Mouse (Mus musculus): Measurements from ENCODE around the gene Mapkapk3. TPM values are rescaled to one million over a fixed set of nuclear protein-coding genes. Genes with fewer than 3 reads are reported as not detected.

The Mapkapk3 gene
- polyA plus RNA-seq, 1 experiment: 7.6 TPM

DNA sequence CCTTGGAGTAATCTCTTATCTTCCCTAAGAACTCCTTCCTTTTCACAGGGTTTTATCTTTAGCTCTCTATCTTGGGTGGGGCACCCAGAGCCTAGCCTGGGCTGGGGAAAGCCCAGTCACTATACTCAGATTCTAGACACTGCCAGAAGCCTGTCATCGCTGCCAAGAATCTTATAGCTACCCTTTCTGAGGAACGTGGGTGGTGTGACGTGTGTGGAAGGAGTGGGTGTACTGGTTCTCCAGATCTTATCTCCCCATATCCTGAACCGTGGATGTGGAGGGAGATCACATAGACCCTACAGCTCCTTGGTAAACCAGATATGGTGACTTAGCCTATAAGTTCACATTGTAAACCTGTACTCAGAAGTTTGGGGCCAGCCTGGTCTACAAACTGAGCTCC lies 5.9 kb upstream of the Mapkapk3 start:
- peak in 1 of 2 experiments; percentile 72 for DNase-seq (ENCODE audit: extremely low spot score in 1 of 2, low spot score in 1 of 2)

DNA sequence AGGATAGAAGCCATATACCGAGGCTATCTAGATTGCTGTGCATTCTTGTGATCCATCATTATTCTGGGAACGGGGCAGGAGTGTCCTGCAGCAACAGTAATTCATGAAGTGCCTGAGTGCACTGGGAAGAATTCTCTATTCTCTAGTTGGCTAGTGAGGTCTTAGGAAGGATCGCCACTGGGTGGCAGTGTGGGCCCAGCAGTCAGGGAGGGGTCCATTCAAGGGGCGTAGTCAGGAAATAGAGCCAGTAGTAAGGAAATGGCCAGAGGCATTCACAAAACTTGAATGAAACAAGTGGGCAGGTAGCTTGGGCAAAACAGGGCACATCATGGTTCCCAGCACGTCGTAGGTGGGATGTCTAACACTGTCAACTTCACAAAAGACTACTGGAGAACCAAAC lies 4.6 kb upstream of the Mapkapk3 start:
- peak in 1 of 2 experiments; percentile 83 for DNase-seq (ENCODE audit: extremely low spot score in 1 of 2, low spot score in 1 of 2)

DNA sequence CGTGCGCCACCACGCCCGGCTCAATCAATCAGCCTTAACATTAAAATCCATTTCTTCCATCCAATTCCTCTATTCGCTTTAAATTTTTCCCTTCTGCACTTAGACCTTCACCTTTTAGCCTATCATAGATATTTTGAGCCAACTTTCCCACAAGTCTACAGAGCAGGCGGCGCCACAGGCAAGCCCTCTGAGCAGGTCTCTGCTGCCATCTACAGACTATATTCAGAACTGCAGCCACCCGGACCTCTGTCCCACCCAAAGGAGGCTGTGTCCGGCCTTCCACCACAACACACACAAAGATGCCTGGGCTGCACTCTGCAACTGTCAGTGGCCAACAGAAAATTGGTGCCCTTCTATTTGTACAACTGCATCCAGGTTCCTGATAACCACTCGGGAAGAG lies 1.2 kb upstream of the Mapkapk3 start:
- peak in 1 of 2 experiments; percentile 92 for DNase-seq (ENCODE audit: extremely low spot score in 1 of 2, low spot score in 1 of 2)

DNA sequence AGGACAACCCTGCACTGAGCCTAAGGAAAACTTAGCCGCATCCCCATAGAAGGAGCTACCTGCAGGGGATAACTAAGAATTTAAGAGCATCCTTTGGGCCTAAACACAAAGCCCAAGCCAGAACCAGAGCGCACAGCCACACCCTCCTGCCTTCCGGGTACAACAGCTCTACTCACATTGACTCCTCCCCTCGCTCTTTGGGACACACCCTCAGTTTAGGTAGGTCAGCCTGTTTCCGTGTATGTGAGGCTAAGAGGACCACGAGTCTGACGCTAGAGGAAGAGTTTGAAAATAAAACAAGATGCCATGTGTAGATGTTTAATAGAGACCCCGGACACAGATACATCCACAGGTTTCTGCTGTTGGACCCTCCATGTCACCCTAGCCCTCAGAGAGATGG lies 966 bp downstream of the Mapkapk3 start:
- no peak for DNase-seq (ENCODE audit: extremely low spot score in 1 of 2, low spot score in 1 of 2)

GRCm38 (mm10) chr9:107288105-107288650 lies 1.5 kb downstream of the Mapkapk3 start:
- DNase-seq (ENCODE audit: extremely low spot score in 1 of 2, low spot score in 1 of 2): no peak

DNA sequence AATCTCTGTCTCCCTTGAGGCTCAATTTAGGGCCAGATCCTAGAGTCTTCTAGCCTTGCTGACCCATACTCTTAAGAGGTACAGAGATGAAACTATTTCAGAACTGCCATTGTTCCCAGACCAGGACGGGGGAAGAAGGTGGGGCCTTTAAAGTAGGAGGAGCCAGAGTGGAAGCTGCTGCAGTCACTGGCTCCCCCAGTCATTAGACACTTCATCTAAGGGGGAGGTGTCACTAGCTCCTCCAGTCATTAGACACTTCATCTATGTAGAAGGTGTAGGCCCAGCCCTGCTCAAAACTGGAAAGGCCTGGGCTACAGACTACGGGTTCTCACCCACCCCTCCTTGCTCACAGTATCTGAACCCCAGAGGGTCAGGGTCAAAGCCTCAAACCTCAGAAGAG lies 2.4 kb downstream of the Mapkapk3 start:
- DNase-seq (ENCODE audit: extremely low spot score in 1 of 2, low spot score in 1 of 2): no peak

- no peak for DNase-seq (ENCODE audit: extremely low spot score in 1 of 2, low spot score in 1 of 2)
These were observed 4.7 kb downstream of the Mapkapk3 start for GRCm38 (mm10) chr9:107285009-107285408.

DNA sequence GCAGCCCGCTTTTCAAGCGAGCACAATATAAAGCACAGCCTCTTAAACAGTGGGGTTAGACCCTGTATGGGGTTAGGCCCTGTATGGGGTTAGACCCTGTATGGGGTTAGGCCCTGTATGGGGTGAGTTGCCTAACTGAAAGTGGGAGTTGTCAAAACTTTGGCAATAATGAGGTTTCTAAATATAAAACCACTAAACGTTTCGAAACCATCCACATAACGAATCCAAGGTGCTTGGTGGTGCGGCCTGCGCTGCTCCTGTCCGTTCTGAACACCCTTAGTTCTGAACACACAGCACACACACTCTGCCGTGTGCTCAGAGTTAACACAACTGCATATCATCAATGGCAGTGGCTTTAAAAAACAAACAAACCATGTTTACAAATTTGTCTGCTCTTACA lies 6.7 kb downstream of the Mapkapk3 start:
- no peak for DNase-seq (ENCODE audit: extremely low spot score in 1 of 2, low spot score in 1 of 2)

DNA sequence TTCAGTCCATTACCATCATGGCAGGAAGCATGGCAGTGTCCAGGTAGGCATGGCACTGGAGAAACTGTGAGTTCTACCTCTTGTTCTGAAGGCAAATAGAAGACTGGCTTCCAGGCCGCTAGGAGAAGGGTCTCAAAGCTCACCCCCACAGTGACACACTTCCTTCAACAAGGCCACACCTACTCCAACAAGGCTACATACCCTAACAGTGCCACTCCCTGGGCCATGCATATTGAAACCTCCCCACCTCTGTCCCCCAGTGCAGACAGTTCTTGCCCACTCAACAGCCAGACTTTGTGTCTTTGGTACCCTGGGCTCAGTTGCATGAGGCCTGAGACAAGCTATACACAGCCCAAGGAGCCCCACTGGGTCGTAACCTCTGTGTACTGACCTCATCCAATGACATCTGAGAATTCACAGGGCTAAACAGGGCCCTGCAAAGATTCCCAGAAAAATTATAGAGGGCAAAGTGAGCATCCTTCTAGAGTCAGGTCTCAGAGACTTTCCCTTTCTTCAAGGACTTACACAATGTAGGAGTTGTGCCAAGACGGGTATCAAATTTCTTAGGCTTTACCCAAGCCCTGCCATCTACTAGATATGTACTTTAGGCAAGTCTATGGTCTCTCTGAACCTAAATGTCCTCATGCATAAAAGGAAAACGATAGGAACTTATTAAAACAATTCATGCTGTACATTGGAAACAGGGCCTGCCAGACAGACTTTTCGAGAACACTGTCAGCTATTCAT lies 8.3 kb downstream of the Mapkapk3 start:
- DNase-seq (ENCODE audit: extremely low spot score in 1 of 2, low spot score in 1 of 2): no peak

GRCm38 (mm10) chr9:107280322-107281027 lies 9.2 kb downstream of the Mapkapk3 start:
- no peak for DNase-seq (ENCODE audit: extremely low spot score in 1 of 2, low spot score in 1 of 2)

DNA sequence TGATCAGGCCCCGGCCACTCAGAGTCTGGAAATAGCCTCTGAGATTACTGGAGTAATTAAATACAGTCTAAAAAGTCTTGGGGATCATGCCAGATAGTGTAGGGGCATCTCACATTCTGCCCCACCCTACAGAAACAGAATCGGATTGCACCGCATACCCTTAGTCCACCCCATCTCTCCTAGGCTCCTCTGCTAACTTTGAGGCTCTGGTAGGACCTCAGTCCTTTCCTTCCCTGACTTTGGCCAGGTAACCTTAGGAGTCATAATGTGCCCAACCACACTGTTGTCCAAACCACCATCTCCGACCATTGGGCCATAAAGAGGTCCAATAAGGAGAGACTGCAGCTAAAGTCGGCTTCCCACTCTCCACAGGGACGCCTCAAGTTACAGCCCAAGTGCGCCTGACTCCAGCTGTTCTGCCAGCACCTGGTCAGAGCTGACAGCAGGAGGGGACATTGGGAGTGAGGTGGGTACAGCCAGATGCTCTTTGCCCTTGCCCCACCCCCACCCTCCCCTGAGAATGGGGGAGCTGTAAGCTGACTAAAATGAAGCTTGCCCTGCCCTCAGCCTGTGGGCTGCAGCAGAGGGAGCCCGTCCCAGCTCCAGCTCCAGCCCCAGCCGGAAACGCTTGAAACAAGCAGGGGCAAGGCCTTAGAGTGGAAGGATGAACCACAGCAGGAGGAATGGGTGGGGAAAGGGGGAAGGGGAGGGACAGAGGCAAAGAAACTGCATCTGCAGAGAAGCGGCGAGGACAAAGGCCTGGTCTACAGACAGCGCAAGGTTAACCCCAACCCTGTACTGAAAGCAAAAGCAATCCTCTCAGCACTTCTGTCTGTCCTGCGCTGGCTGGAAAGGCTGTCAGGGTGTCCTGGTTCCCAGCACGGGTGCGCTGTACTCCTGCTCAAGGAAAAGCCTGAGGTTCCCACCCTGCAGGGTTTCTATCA lies 10.0 kb downstream of the Mapkapk3 start:
- no peak for DNase-seq (ENCODE audit: extremely low spot score in 1 of 2, low spot score in 1 of 2)

DNA sequence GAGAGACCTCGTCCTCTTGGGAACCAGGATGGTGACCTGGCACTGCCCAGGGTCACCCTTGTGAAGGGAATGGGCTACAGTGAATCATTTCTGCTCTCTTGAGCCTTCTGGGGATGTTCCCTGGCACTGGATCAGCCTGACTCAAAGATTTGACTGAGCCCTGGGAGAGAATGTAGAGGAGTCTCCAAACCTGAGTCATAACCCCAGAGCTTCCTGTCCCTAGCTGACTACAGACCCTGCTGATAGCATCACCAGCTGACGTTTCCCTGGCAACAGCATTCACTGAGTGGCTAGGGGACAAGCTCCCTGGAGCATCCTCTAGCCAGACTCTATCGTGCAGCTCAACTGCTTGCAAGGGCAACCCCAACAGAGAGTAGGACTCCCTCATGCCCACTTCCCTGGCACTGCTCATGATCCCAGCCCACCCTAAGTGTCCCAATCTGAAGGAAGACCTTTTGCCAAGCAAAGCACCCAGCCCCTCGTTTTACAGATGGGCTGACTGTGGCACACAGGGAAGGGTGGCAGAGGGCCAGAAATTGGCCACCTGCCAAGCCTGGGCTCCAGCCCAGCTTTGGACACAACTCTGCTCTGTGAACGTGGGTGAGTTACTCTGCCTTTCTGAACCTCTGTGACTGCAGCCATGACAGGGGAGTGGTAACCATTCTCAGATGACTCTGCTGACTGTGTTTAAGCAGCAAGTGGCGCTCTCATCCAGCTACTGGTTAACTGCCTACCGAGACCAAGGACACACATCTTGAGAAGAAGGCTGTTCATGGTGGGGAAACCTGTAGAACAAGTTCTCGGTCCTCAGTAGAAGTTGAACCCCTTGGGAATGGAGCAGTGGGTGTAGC lies 10.9 kb downstream of the Mapkapk3 start:
- peak in 1 of 2 experiments; percentile 30 for DNase-seq (ENCODE audit: extremely low spot score in 1 of 2, low spot score in 1 of 2)

DNA sequence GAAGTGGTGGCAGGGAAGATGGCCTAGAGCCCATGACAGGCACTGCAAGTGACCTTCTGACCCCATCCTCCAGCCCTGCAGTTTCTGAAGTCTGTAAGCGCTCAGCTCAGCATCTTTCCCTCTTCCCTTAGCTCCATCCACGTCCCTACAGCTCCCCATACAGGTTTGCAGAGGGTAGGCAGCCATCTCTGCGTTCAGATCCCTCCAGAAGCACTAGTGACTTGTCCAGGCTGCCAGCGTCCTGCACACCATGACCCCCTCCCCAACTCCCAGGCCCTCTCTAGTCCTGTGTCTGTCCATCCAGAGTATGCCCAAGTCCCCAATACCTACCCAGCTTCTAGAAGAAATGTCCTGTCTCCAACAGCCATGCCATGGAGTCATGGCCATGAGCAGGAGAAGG lies 11.6 kb downstream of the Mapkapk3 start:
- DNase-seq (ENCODE audit: extremely low spot score in 1 of 2, low spot score in 1 of 2): peak in 1 of 2 experiments; percentile 66

DNA sequence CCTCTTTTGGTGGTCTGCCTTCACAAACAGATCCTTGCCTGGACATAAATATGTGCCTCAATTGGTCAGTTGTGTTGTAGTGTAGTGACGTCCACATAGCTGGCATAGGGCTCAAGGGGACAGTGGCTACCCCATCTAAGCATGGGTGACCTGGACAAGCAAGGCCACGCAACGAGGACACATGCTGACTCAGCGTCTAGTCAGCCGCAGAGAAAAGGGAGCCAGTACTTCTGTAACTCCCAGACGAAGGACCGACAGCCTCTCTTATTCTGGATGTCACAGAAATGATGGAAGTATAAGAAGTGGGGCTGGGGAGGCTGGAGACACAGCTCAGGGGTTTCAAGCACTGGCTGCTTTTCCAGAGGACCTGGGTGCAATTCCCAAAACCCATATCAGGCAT lies 12.1 kb downstream of the Mapkapk3 start:
- no peak for DNase-seq (ENCODE audit: extremely low spot score in 1 of 2, low spot score in 1 of 2)

DNA sequence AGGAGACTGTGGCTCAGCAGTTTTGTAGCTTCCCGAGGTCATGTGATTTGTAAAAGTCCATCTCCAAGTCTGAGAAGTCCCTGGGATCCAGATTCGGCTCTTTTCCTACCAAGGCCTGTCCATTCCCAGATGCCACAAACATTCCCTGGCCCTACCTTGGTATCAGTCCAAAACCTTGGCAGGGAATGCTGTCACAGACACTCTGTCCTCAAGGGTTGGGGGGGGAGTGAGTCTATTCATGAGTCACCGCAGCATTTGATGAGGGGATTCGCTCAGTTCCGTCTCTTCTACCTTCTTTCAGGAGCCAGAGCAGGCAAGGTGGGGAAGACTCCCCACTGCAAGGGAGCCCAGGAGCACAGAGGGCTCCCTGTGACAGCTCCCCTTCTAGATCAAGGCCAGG lies 14.0 kb downstream of the Mapkapk3 start:
- DNase-seq (ENCODE audit: extremely low spot score in 1 of 2, low spot score in 1 of 2): no peak

DNA sequence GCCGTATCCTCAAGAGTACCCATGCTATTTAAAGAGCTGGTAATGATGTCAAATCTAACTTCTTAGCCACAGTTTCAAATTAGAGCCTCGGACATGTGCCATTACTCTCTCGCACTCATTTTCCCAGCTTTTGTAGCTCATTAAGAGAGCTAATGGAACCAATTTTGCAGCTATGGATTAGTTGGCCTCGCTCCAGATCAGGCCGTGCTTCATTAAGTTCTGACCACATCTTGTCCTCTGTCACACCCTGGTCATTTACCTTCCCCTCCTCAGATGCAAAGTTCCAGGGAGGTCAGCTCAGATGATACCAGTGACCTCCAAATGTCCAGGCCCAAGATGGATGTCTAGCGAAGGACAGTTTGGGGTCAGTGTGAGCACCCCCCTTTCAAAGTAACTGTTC lies 14.9 kb downstream of the Mapkapk3 start:
- no peak for DNase-seq (ENCODE audit: extremely low spot score in 1 of 2, low spot score in 1 of 2)

GRCm38 (mm10) chr9:107273184-107273583 lies 16.5 kb downstream of the Mapkapk3 start:
- DNase-seq (ENCODE audit: extremely low spot score in 1 of 2, low spot score in 1 of 2): no peak

GRCm38 (mm10) chr9:107272284-107272683 lies 17.4 kb downstream of the Mapkapk3 start:
- no peak for DNase-seq (ENCODE audit: extremely low spot score in 1 of 2, low spot score in 1 of 2)

- DNase-seq (ENCODE audit: extremely low spot score in 1 of 2, low spot score in 1 of 2): no peak
These were observed 18.3 kb downstream of the Mapkapk3 start for GRCm38 (mm10) chr9:107271177-107271938.

All from frontal cortex, adult 2 months (tissue).